In the genomic region with DNA sequence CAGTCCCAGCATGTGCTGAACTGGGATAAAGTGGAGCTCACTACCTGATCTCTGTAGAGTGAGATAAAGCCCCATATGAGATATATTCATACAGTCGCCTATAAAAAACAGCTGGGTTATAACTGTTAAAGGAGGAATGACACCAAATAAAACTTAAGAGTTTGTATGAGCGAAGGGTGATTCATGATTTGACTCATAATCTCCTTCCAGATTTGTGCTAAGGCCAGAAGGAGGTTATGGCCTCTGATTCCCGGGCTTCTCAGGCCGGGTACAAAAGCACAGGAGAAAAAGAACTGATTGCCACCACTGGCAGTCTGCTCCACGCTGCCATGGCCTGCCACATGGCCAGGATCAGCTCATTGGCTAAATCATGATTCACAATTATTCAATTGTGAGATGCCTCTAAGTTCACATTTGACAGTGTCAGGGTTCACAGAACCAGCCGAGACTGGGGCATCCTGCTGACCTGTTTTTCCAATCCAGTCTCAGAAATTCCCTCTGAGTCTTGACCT, we compare ENCODE assay signal across 26 mouse cellular contexts. TPM values are rescaled to one million over a fixed set of nuclear protein-coding genes. Genes with fewer than 3 reads are reported as not detected.
DNase-seq lines count a peak whose midpoint lies in the region; ATAC-seq and TF ChIP-seq lines count a peak whose summit lies in the region.
"Had no signal": no experiment of that assay in that cellular context is flagged by ENCODE, and none has a peak within 500 bp of the region (broad histone marks: within the 10 kb centered on the region; RNA-seq: fewer than 3 reads in every experiment).

No protein-coding gene starts in this region.

- no peaks in the 10 kb centered on the region for H3K36me3 ChIP-seq in heart, adult 2 months (ENCODE audit: control insufficient read depth, insufficient read depth, low read length)
- H3K36me3 ChIP-seq in lung, embryonic 14.5 days (ENCODE audit: insufficient read depth): no peaks in the 10 kb centered on the region
- H3K36me3 ChIP-seq in C2C12 (ENCODE audit: control insufficient read depth, insufficient read depth) (no peaks in the 10 kb centered on the region), myocyte (ENCODE audit: control insufficient read depth, insufficient read depth) (no peaks in the 10 kb centered on the region)
- H3K36me3 ChIP-seq: embryonic facial prominence, embryonic 12.5 days; forebrain, embryonic 12.5 days; heart, embryonic 10.5 days; hindbrain, embryonic 12.5 days had no signal

- no peak for TF ChIP-seq EP300 in heart, adult 2 months (IDR thresholded peaks at IDR 0.05; ENCODE audit: insufficient read depth, low read depth, low read length)

- H3K27ac ChIP-seq in heart, adult 2 months: no peak overlapping the region
- H3K27ac ChIP-seq in lung, embryonic 14.5 days (ENCODE audit: low read depth): no peak overlapping the region
- H3K27ac ChIP-seq: embryonic facial prominence, embryonic 12.5 days; forebrain, embryonic 12.5 days; heart, embryonic 10.5 days; hindbrain, embryonic 12.5 days had no signal

- no peak overlapping the region for H3K4me3 ChIP-seq in heart, adult 2 months
- no peak overlapping the region for H3K4me3 ChIP-seq in lung, embryonic 14.5 days (ENCODE audit: low read depth, low read length)
- H3K4me3 ChIP-seq in C2C12 (ENCODE audit: insufficient read depth, poor library complexity, severe bottlenecking) (no peak overlapping the region), myocyte (no peak overlapping the region)
- H3K4me3 ChIP-seq: embryonic facial prominence, embryonic 12.5 days; forebrain, embryonic 12.5 days; heart, embryonic 10.5 days; hindbrain, embryonic 12.5 days had no signal

- no peak overlapping the region for H3K9ac ChIP-seq in heart, adult 2 months (ENCODE audit: low read depth, low read length)
- no peak overlapping the region for H3K9ac ChIP-seq in lung, embryonic 14.5 days
- H3K9ac ChIP-seq: embryonic facial prominence, embryonic 12.5 days; forebrain, embryonic 12.5 days; hindbrain, embryonic 12.5 days had no signal

- TF ChIP-seq POLR2A in heart, adult 2 months (IDR thresholded peaks at IDR 0.05; ENCODE audit: insufficient read depth, low read depth, low read length): no peak
- TF ChIP-seq POLR2A in myocyte (IDR thresholded peaks at IDR 0.05; ENCODE audit: insufficient read length, low read depth): no peak

- H3K4me2 ChIP-seq in lung, embryonic 14.5 days: no peak overlapping the region
- peak overlapping the region; percentile 39 for H3K4me2 ChIP-seq in myocyte (ENCODE audit: low read depth)
- H3K4me2 ChIP-seq: embryonic facial prominence, embryonic 12.5 days; forebrain, embryonic 12.5 days; hindbrain, embryonic 12.5 days had no signal

- no peak for TF ChIP-seq CTCF in heart, adult 2 months (IDR thresholded peaks at IDR 0.05)
- TF ChIP-seq CTCF in lung, embryonic 14.5 days (IDR thresholded peaks at IDR 0.05; ENCODE audit: low read depth): no peak
- TF ChIP-seq CTCF in C2C12 (IDR thresholded peaks at IDR 0.05; ENCODE audit: control insufficient read depth, insufficient read depth, insufficient read length): no peak

- H3K9me3 ChIP-seq in lung, embryonic 14.5 days (ENCODE audit: low read depth, low read length): no peaks in the 10 kb centered on the region
- H3K9me3 ChIP-seq: embryonic facial prominence, embryonic 12.5 days; forebrain, embryonic 12.5 days; heart, embryonic 10.5 days; hindbrain, embryonic 12.5 days had no signal

- H3K79me3 ChIP-seq in C2C12 (ENCODE audit: low read depth): no peaks in the 10 kb centered on the region

- WGBS in heart, adult 2 months: 73% methylated on average over 6 of the region's 6 CpGs
- WGBS in lung, embryonic 14.5 days: 46% methylated on average over 6 of the region's 6 CpGs

- no peak; the same call in 1 of the 2 replicates for ATAC-seq in lung, embryonic 14.5 days (ENCODE audit: insufficient read depth)
- ATAC-seq: activated CD4-positive, CD25-positive, alpha-beta regulatory T cell, adult 4 months; forebrain, embryonic 16.5 days; hindbrain, embryonic 16.5 days; inflammation-experienced regulatory T-cells, adult 6 months; Patski had no signal

- H3K4me1 ChIP-seq in heart, adult 2 months (ENCODE audit: control insufficient read depth, insufficient read depth, low read length): peaks cover 2% of the 10 kb centered on the region; the same call in 1 of the 2 replicates
- H3K4me1 ChIP-seq in lung, embryonic 14.5 days (ENCODE audit: insufficient read depth): peaks cover 7% of the 10 kb centered on the region
- H3K4me1 ChIP-seq: embryonic facial prominence, embryonic 12.5 days; forebrain, embryonic 12.5 days; hindbrain, embryonic 12.5 days had no signal

- intact Hi-C loops in heart, adult 2 months (cut with DNase I): no loop called here

- H3K79me2 ChIP-seq in heart, adult 2 months (replicated peaks; ENCODE audit: control insufficient read depth, insufficient read depth, low read length): no peaks in the 10 kb centered on the region
- H3K79me2 ChIP-seq in C2C12 (ENCODE audit: control insufficient read depth, insufficient read depth) (no peaks in the 10 kb centered on the region), myocyte (ENCODE audit: control insufficient read depth, insufficient read depth) (no peaks in the 10 kb centered on the region)

- H3ac ChIP-seq in C2C12 (ENCODE audit: control insufficient read depth, insufficient read length, low read depth) (no peak overlapping the region), myocyte (ENCODE audit: control insufficient read depth, insufficient read length) (no peak overlapping the region)

- peak; percentile 88 for DNase-seq in heart, adult 11 months
- no peak for DNase-seq in heart, adult 2 months
- peak; percentile 47 for DNase-seq in lung, embryonic 14.5 days
- no peak for DNase-seq in lung, postnatal 25 days (ENCODE audit: low spot score)
- no peak for DNase-seq in thymus, postnatal 25 days
- DNase-seq: adrenal gland, adult 8-10 months; B cell, adult 2 months; cerebellum, adult 11 months; cerebellum, adult 8-10 months; cerebellum, postnatal 25 days; gastrocnemius, postnatal 14 days; heart, postnatal 10 days; heart, postnatal 4 days had no signal

- H3K27me3 ChIP-seq in heart, adult 2 months (ENCODE audit: control insufficient read depth, insufficient read depth, low read length): no peaks in the 10 kb centered on the region
- H3K27me3 ChIP-seq in lung, embryonic 14.5 days (ENCODE audit: insufficient read depth, low read length): no peaks in the 10 kb centered on the region
- H3K27me3 ChIP-seq in C2C12 (ENCODE audit: control insufficient read depth, insufficient read depth, insufficient read length): no peaks in the 10 kb centered on the region
- H3K27me3 ChIP-seq in myocyte (ENCODE audit: control insufficient read depth, insufficient read depth, insufficient read length): no peaks in the 10 kb centered on the region
- H3K27me3 ChIP-seq: embryonic facial prominence, embryonic 12.5 days; forebrain, embryonic 12.5 days; hindbrain, embryonic 12.5 days; Patski had no signal

TF ChIP-seq in C2C12, 6 proteins besides CTCF, POLR2A, EP300 and RAD21:
- TF ChIP-seq MYOD1 (IDR thresholded peaks at IDR 0.05; ENCODE audit: control insufficient read depth, insufficient read length, low read depth) (no peak), FOSL1 (IDR thresholded peaks at IDR 0.05; ENCODE audit: insufficient read depth, low read length, poor library complexity, severe bottlenecking) (peak; percentile 64), USF1 (IDR thresholded peaks at IDR 0.05; ENCODE audit: low read depth) (no peak), CEBPB (IDR thresholded peaks at IDR 0.05; ENCODE audit: low read depth) (no peak), MAX (IDR thresholded peaks at IDR 0.05) (peak; percentile 62)

TF ChIP-seq in myocyte, 11 proteins besides CTCF, POLR2A, EP300 and RAD21:
- TF ChIP-seq SRF (IDR thresholded peaks at IDR 0.05; ENCODE audit: control insufficient read depth, insufficient read length, low read depth) (no peak), POLR2AphosphoS2 (IDR thresholded peaks at IDR 0.05; ENCODE audit: insufficient read length, low read depth) (no peak), TCF3 (IDR thresholded peaks at IDR 0.05; ENCODE audit: insufficient read length, low read depth) (no peak), TCF12 (IDR thresholded peaks at IDR 0.05; ENCODE audit: insufficient read depth, poor library complexity, severe bottlenecking) (no peak), E2F4 (IDR thresholded peaks at IDR 0.05; ENCODE audit: insufficient read depth) (no peak), REST (IDR thresholded peaks at IDR 0.05; ENCODE audit: insufficient read depth, insufficient read length) (no peak), CEBPB (IDR thresholded peaks at IDR 0.05; ENCODE audit: insufficient read depth, poor library complexity, severe bottlenecking) (no peak), USF1 (IDR thresholded peaks at IDR 0.05; ENCODE audit: low read depth) (no peak), MAX (IDR thresholded peaks at IDR 0.05; ENCODE audit: low read depth) (no peak), MYOG (IDR thresholded peaks at IDR 0.05; ENCODE audit: control insufficient read depth in 1 of 3, insufficient read depth in 1 of 3, insufficient read length in 2 of 3, low read depth in 2 of 3) (no peak), MYOD1 (IDR thresholded peaks at IDR 0.05; ENCODE audit: control insufficient read depth in 1 of 3, insufficient read length in 2 of 3, low read depth in 2 of 3) (no peak)

RNA-seq across cellular contexts. Expression of a gene that starts 41.5 kb away (rescaled TPM):
- 10 to 100 TPM; 12.2 to 21.0 TPM for total RNA-seq in heart, adult 2 months (2021)
- polyA plus RNA-seq in heart, adult 2 months (2012; rRNA removed): 10.8 and 22.0 TPM in 2 replicates
- 18.7 and 21.7 TPM in 2 replicates for polyA plus RNA-seq in lung, embryonic 14.5 days (2014; fragmentation: Nextera tagmentation; extraction: Ambion mirVana)
- 11.5 TPM for polyA plus RNA-seq in C2C12 (2012; fragmentation: generic; extraction: Trizol)
- polyA plus RNA-seq in myocyte (2012; fragmentation: generic; extraction: Trizol): 15.7 TPM
- total RNA-seq: granulocyte monocyte progenitor cell, adult 5-6 weeks; MEL had no signal
- polyA plus RNA-seq: activated CD4-positive, CD25-positive, alpha-beta regulatory T cell, adult 4 months had no signal

Comparison
In these comparisons a context has a peak if more than half of its experiments do, and no peak if none do; other contexts are left out.
1. DNase-seq: peak in heart, adult 11 months (single experiment) and lung, embryonic 14.5 days (single experiment); none in heart, adult 2 months (0 of 2), lung, postnatal 25 days (single experiment) and thymus, postnatal 25 days (single experiment).